Mouse (Mus musculus) gastrocnemius, postnatal 10 days (tissue): ENCODE results near the gene Mus81. TPM values are rescaled to one million over a fixed set of nuclear protein-coding genes. Genes with fewer than 3 reads are reported as not detected.
"Not testable (repeated sequence)": the region's sequence is repeated elsewhere in the genome, so short reads cannot be mapped to it uniquely, and the experiment has no call there.

Experiments used
- DNase-seq: peaks from one replicate; pipeline ENCODE4 v3.0.0; 2021; ENCODE audit warnings: mixed read lengths
- long read RNA-seq, 2 experiments: library from polyadenylated mRNA; stranded (forward); transcript quantifications; one replicate each; pipeline ENCODE4 v2.0.0; 2021
- total RNA-seq, 2 experiments: library from RNA; stranded (reverse); gene quantifications; 2 replicates each; pipeline ENCODE4 v1.2.3; 2021

Mus81 gene
- 10 to 100 TPM; 24.7 to 29.9 TPM for total RNA-seq
- long read RNA-seq, experiment 1, transcript Mus81-202 (16 exons, 2,067 nt) = major isoform, 38 of 48 reads
- long read RNA-seq, experiment 1, partial matches to known transcripts = 2 of 48 reads
- long read RNA-seq, experiment 1, other reads (novel, unspliced or antisense) = 8 of 48 reads
- long read RNA-seq, experiment 2, transcript Mus81-202 (16 exons, 2,067 nt) = major isoform, 39 of 49 reads
- long read RNA-seq, experiment 2, partial matches to known transcripts = 5 of 49 reads
- long read RNA-seq, experiment 2, other reads (novel, unspliced or antisense) = 4 of 49 reads

DNA sequence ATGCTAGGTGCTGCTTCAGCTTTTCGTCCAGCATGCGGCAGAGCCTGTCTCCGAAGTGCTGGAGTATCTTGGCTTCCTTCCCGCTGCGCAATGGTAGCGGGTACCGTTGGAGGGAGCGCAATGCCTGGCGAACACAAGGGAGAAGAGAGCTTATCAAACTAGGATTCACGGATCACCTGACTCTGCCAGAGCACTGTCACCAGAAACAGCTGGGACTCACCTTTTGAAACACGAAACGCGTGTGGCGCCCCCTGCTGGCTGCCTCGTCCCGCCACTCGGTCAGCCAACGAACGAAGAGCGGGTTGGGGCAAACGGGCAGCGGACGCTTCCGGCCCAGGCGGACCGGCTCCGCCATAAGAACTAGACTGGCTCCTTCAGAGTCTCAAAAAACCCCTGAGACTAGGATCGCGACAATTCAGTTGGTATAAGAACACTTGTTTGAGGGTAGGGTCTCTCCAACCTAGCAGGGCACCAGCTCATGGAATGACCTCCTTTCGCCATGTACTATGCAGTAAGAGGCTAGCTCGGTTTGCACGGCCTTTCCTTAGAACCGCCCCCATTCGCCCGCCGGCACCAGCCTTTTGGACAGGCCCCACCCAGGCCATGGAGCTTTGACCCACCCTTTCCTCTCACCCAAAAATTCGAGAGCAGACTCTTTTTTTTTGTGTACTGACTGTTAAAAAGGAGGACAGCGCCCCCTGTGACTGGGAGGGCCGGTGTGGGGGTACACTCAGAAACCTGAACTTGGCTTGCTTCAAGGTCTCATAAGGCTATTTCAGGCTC lies at the start of gene Mus81:
TSS of gene Mus81 (minus strand) at position 635 of the 783 bp plus-strand sequence.
- peak; percentile 97 for DNase-seq

- no peak for DNase-seq
Measured at GRCm38 (mm10) chr19:5532520-5532919, 44.3 kb upstream of the Mus81 start.

- DNase-seq = no peak
Measured at GRCm38 (mm10) chr19:5530138-5530524, 41.9 kb upstream of the Mus81 start.

DNA sequence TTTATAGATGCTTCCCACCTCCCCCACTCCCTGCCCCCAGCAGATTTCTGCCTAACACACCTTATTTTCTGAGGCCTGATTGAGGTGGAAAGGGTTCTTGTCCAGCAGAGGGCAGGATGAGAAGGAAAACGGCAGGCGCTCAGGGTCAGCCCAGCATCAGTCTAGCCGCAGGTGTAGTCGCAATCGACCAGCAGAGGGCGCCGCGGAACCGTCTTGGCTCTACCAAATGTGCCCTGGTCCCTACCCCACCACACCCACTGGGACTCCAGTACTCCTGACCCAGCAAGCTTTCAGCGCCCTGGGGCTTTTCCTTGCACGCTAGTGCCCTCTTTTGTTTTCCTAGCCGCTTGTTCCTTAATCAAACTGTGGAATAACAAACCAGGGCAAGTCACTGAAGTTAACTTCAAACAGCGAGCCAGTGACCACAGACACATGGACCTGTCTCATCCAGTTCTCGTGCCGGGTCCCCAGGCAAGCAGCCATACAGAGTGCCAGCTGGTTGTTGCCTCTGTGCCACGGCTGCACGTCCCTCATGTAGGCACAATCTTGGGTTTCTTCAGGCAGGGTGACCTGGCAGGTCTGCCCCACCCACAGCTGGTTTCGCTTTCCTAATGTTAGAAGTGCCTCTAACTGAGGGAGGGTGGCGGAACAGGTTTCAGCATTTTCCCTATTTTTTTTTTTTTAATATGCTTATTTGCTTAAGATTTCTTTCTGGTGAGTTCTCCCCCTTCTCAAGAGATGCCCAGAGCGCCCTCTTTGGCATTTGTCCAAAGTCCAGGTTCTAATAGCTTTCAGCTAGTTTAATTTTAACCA lies 41.3 kb upstream of the Mus81 start:
- peak; percentile 99 for DNase-seq

- no peak for DNase-seq
Measured at GRCm38 (mm10) chr19:5525204-5525603, 37.0 kb upstream of the Mus81 start.

DNA sequence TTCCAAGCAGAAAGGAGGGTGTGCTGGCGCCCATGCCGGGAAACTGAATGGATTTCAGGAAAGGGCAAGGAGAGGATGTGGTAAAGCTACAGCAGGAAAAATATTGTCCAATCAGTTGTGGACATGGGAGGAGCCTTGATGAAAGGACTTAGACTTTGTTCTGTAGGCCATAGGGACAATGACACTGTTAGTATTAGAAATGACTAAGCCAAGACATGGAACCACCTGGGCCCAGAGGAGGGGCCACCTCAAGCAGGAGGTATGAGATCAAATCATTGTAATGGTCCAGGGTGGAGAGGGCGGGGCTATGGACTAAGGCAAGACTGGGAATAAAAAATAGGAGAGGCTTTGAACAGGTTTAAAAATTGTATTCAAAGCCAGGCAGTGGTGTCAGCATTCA lies 30.5 kb upstream of the Mus81 start:
- no peak for DNase-seq

- no peak for DNase-seq
Measured at GRCm38 (mm10) chr19:5516906-5517505, 28.8 kb upstream of the Mus81 start.

- no peak for DNase-seq
Measured at GRCm38 (mm10) chr19:5515840-5516777, 27.9 kb upstream of the Mus81 start.

DNA sequence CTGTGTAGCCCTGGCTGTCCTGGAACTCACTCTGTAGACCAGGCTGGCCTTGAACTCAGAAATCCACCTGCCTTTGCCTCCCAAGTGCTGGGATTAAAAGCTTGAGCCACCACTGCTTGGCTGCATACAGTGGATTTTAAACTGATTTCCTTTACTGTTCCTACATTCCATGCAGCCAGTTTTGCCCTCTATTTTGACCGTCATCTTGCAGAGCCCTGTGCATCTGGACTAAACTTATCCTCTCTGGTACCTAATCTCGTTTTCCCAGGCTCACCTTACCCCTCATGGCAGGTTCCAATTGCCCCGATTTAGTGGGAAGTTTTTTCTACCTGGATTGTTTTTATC lies 24.8 kb upstream of the Mus81 start:
- DNase-seq = no peak

GRCm38 (mm10) chr19:5512091-5513004 lies 24.1 kb upstream of the Mus81 start:
- no peak for DNase-seq

GRCm38 (mm10) chr19:5511074-5511632 lies 23.0 kb upstream of the Mus81 start:
- no peak for DNase-seq

GRCm38 (mm10) chr19:5510031-5511026 lies 22.1 kb upstream of the Mus81 start, which contains the start of gene Snx32:
Gene Snx32, minus strand, starts transcription at chr19:5510538.
- DNase-seq = peak; percentile 96

- no peak for DNase-seq
Measured at GRCm38 (mm10) chr19:5503687-5504086, 15.5 kb upstream of the Mus81 start, which contains the start of gene 1700020D05Rik. Gene 1700020D05Rik, minus strand, starts transcription at chr19:5503787.

GRCm38 (mm10) chr19:5500330-5500875 lies 12.2 kb upstream of the Mus81 start:
- DNase-seq = no peak

- DNase-seq = no peak
Measured at GRCm38 (mm10) chr19:5496052-5496370, 7.8 kb upstream of the Mus81 start.

DNA sequence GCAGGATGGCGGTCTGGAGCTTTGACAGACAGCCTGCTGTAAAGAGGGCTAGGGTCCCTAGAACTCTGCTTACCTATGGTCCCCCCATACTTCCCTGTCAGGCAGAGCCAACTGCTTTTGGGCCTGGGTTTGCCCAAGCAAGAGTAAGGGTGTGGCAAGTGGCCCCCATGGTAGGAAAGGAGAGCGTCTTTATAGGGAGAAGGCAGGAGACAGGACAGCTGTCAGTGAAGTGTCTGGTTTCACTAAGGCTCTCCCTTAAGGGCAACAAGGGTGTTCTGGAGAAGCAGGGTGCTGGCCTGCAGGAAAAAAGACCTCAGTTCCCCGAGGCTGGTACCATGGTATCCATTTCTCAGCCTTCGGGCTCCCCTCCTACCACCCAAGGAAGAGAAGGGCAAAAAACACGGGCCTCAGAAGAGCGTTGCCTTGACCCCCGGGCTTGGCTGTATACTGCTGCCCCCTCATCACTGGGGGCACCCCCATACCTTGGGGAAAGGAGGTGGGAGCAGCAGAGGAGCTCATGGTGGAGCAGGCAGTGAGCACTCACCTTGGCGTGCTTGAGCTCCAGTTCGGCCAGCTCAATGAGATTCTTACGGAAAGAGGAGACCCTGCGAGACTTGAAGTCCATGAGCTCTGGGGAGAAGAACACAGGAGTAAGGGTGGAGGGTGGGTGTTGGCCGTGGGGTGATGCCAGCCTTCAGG lies 7.3 kb upstream of the Mus81 start:
- DNase-seq = no peak

DNA sequence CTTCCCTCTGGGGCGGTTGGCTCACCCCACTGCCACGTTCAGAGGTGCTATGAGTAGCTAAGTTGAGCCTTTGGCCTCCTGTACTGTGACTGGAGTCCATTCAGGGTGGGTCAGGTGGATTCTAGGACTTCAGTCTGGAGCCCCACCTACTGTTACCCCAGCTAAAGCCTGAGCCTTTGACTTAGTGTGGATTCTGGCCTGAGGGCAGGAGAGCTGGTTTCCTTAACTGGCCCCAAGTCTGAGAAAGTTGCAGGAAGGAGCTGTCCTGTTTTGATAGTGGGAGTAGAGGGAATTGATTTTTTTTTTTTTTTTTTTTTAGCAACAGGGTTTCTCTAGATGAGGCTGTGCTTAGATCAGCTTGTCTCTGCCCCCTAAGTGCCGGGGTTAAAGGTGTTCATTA lies 6.1 kb upstream of the Mus81 start:
- DNase-seq = no peak

GRCm38 (mm10) chr19:5493301-5493721 lies 5.1 kb upstream of the Mus81 start:
- DNase-seq = not testable (repeated sequence)
